Mouse (Mus musculus) liver, embryonic 13.5 days (tissue): ENCODE results near the gene Cgref1. TPM values are rescaled to one million over a fixed set of nuclear protein-coding genes. Genes with fewer than 3 reads are reported as not detected.

Source experiments
- polyA plus RNA-seq: library from polyadenylated mRNA; unstranded; fragments of >200 nt; fragmentation: Nextera tagmentation; extraction: Ambion mirVana; gene quantifications from 2 replicates; pipeline ENCODE4 v1.2.1, GENCODE M21; 2015

Cgref1 gene
- polyA plus RNA-seq, 1 experiment from 2014 or later: 5.4 TPM

Other genes with a start within 250 kb of the Cgref1 start
- 0.20 and 0.33 TPM in 2 replicates for gene Dpysl5, start 234.0 kb downstream of the Cgref1 start, polyA plus RNA-seq
- 2.1 and 2.4 TPM in 2 replicates for gene Mapre3, start 130.9 kb downstream of the Cgref1 start, polyA plus RNA-seq
- gene Tmem214, start 77.6 kb downstream of the Cgref1 start, polyA plus RNA-seq: 40.8 and 47.7 TPM in 2 replicates
- 4.3 and 5.3 TPM in 2 replicates for gene Agbl5, start 56.9 kb downstream of the Cgref1 start, polyA plus RNA-seq
- 342 and 377 TPM in 2 replicates for gene Ost4, start 37.8 kb downstream of the Cgref1 start, polyA plus RNA-seq
- 41.6 and 42.7 TPM in 2 replicates for gene Emilin1, start 32.2 kb downstream of the Cgref1 start, polyA plus RNA-seq
- gene Khk, start 24.2 kb downstream of the Cgref1 start, polyA plus RNA-seq: 33.9 and 37.6 TPM in 2 replicates
- 91.6 and 97.5 TPM in 2 replicates for gene Preb, start 14.8 kb upstream of the Cgref1 start, polyA plus RNA-seq
- gene Tcf23, start 23.1 kb upstream of the Cgref1 start, polyA plus RNA-seq: 0.03 and 0.07 TPM in 2 replicates
- gene Atraid, start 102.7 kb upstream of the Cgref1 start, polyA plus RNA-seq: 46.7 and 50.3 TPM in 2 replicates
- 4.0 and 4.7 TPM in 2 replicates for gene Slc5a6, start 103.3 kb upstream of the Cgref1 start, polyA plus RNA-seq
- 20.1 and 25.5 TPM in 2 replicates for gene Cad, start 109.2 kb upstream of the Cgref1 start, polyA plus RNA-seq
- gene Dnajc5g, start 160.7 kb upstream of the Cgref1 start, polyA plus RNA-seq: not detected in 2 replicates
- gene Slc30a3, start 162.6 kb upstream of the Cgref1 start, polyA plus RNA-seq: 0.36 and 0.45 TPM in 2 replicates
- 0.13 TPM in 2 replicates for gene Trim54, start 171.1 kb upstream of the Cgref1 start, polyA plus RNA-seq
- not detected in 2 replicates for gene Ucn, start 193.2 kb upstream of the Cgref1 start, polyA plus RNA-seq
- gene Mpv17, start 208.7 kb upstream of the Cgref1 start, polyA plus RNA-seq: 18.9 and 19.9 TPM in 2 replicates
- 0.36 and 0.52 TPM in 2 replicates for gene Gm29609, start 234.3 kb upstream of the Cgref1 start, polyA plus RNA-seq
- gene Gtf3c2, start 234.6 kb upstream of the Cgref1 start, polyA plus RNA-seq: 31.5 and 37.0 TPM in 2 replicates
- gene Snx17, start 247.6 kb upstream of the Cgref1 start, polyA plus RNA-seq: 49.6 and 49.7 TPM in 2 replicates
- 57.1 and 64.0 TPM in 2 replicates for gene Eif2b4, start 247.8 kb upstream of the Cgref1 start, polyA plus RNA-seq